Mouse (Mus musculus) spleen, adult 2 months (tissue): ENCODE results near the gene Odc1. TPM values are rescaled to one million over a fixed set of nuclear protein-coding genes. Genes with fewer than 3 reads are reported as not detected.
"Not testable (repeated sequence)": the region's sequence is repeated elsewhere in the genome, so short reads cannot be mapped to it uniquely, and the experiment has no call there.

Experiments used
- DNase-seq, 2 experiments: peaks; one replicate each; pipeline versions ENCODE4 v3.0.0 to v3.0.0-alpha.2; 2012 to 2021; ENCODE audit warnings: low spot score in 2 of 2, low read depth in 1 of 2
- H3K27ac ChIP-seq: fragments of 200-500 bp; 2 replicates; pipeline ENCODE4 v1.5.1; 2012; ENCODE audit warnings: low read length, inconsistent platforms; ENCODE audit not compliant: insufficient read depth
- H3K27me3 ChIP-seq: fragments of 200-500 bp; 2 replicates; pipeline ENCODE4 v1.6.1; 2012; ENCODE audit warnings: mild to moderate bottlenecking, moderate library complexity, low read length, inconsistent platforms; ENCODE audit not compliant: control insufficient read depth, insufficient read depth
- H3K36me3 ChIP-seq: fragments of 200-500 bp; 2 replicates; pipeline ENCODE4 v1.6.1; 2012; ENCODE audit warnings: mild to moderate bottlenecking, low read length, inconsistent platforms; ENCODE audit not compliant: control insufficient read depth, insufficient read depth
- H3K4me1 ChIP-seq: fragments of 200-500 bp; 2 replicates; pipeline ENCODE4 v1.6.1; 2011; ENCODE audit warnings: inconsistent platforms; ENCODE audit not compliant: control insufficient read depth, insufficient read depth, insufficient read length
- H3K4me3 ChIP-seq: fragments of 200-500 bp; 2 replicates; pipeline ENCODE4 v1.5.1; 2011; ENCODE audit warnings: mild to moderate bottlenecking, inconsistent platforms; ENCODE audit not compliant: insufficient read depth, insufficient read length; ENCODE audit errors: extremely low read depth
- CTCF ChIP-seq: fragments of 200-500 bp; IDR thresholded peaks from 2 replicates; pipeline ENCODE4 v1.5.1; 2011; ENCODE audit warnings: mild to moderate bottlenecking, inconsistent platforms; ENCODE audit not compliant: insufficient read depth, insufficient read length, insufficient replicate concordance; ENCODE audit errors: extremely low read depth
- POLR2A ChIP-seq: fragments of 200-500 bp; IDR thresholded peaks from 2 replicates; pipeline ENCODE4 v1.6.1; 2011; ENCODE audit warnings: low read depth, low read length, inconsistent platforms
- WGBS: fragments of 180-500 bp; shearing (Covaris S2); methylation state at CpG from one replicate; pipeline ENCODE4 v1.1.7; 2018; 5-methylcytosine and 5-hydroxymethylcytosine counted together
- polyA plus RNA-seq: library from polyadenylated mRNA; depleted of rRNA; stranded (reverse); fragments of >200 nt; gene quantifications from 2 replicates; pipeline ENCODE4 v1.2.3, GENCODE M21; 2012

Odc1 gene
- polyA plus RNA-seq, 1 experiment: 90.6 TPM

DNA sequence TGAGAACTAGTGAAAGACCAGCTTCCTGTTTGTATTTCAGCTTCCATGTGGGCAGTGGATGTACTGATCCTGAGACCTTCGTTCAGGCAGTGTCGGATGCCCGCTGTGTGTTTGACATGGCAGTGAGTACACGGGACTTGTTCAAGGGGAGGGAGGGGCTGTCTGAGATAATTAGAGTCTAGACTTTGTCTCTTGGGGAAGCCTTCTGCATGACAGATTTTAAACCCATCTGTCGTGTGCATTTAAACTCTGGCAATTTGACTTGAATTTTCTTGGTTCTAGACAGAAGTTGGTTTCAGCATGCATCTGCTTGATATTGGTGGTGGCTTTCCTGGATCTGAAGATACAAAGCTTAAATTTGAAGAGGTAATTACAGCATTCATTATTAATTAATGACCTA lies 3.9 kb downstream of the Odc1 start:
- DNase-seq: no peak
- no peaks in the 10 kb centered on the region for H3K27me3 ChIP-seq
- peaks cover 7% of the 10 kb centered on the region; the same call in 1 of the 2 replicates for H3K36me3 ChIP-seq
- no peaks in the 10 kb centered on the region; the same call in none of the 2 replicates for H3K4me1 ChIP-seq
- H3K27ac ChIP-seq: no peak overlapping the region
- TF ChIP-seq CTCF: no peak
- no peak for TF ChIP-seq POLR2A
- 87% methylated on average over 5 of the region's 5 CpGs for WGBS
- no peak overlapping the region for H3K4me3 ChIP-seq

DNA sequence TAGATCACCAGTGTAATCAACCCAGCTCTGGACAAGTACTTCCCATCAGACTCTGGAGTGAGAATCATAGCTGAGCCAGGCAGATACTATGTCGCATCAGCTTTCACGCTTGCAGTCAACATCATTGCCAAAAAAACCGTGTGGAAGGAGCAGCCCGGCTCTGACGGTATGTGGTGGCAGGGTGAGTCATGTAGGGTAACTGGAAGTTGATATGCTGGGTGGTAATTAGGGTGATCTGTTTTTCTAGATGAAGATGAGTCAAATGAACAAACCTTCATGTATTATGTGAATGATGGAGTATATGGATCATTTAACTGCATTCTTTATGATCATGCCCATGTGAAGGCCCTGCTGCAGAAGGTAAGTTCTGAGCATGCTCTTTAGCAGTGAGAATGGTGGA lies 4.8 kb downstream of the Odc1 start:
- not testable (repeated sequence) for H3K4me1 ChIP-seq, H3K4me3 ChIP-seq, H3K27me3 ChIP-seq, H3K36me3 ChIP-seq, H3K27ac ChIP-seq, DNase-seq
- 91% methylated on average over 5 of the region's 5 CpGs for WGBS

DNA sequence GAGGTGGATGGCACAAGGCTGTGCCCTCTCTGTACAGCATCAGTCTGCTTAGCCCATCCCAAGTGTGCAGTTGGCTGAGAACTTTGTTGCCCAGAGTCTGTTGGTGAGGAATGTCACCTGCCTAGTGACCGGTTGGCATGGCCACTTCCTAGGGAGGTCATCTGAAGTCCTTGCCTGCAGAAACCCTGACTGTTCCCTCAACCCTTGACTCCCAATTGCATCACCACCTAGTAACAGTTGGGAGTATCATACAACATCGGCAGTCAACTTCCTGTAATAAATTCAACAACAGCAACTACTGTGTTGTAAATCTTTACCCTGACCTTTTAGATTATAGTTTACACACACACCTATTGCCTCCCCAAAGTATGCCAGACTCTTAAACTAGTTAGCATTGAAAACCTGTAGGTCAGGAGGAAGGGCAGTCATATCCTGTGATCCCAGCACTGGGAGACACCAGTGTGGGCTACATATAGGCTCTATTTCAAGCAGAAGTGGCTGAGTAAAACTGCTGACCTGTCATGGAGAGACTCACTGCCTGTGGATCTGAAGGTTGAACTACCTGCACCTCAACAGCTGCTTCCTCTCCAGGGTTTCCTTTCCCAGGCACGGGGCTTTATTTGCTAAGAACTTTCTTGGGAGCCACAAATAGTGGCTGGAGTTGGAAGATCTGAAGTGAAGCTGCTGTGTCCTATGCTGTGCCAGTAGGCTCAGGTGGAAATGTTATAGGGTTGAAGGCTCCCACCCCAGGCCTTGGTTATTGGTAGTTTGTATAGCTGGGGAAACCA lies 6.8 kb downstream of the Odc1 start:
- Histone ChIP-seq H3K4me3 (no peak overlapping the region), H3K4me1 (no peaks in the 10 kb centered on the region; the same call in 1 of the 2 replicates), H3K36me3 (peaks cover 7% of the 10 kb centered on the region; the same call in 1 of the 2 replicates), H3K27ac (no peak overlapping the region), H3K27me3 (no peaks in the 10 kb centered on the region)
- no peak for DNase-seq
- 54% methylated on average over 3 of the region's 3 CpGs for WGBS
- no peak for TF ChIP-seq CTCF
- TF ChIP-seq POLR2A: no peak

DNA sequence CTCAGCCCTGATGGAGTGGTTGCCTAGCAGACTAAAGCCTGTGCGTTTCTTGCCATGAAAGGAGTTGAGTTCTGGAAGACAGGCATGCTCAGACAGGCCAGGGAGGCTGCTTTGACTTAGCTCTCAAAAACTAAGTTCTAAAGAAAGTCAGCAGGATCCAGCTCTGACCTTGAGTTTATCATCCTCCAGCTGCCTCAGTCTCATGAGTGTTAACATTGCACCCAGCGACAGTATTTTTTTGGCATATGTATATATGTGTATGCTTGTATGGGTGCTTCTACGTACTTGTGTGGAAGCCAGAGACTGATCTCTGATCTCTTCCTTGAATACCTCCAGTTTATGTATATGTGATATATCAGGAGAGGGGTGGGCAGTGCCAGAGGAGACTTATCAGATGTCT lies 7.8 kb downstream of the Odc1 start:
- H3K36me3 ChIP-seq: peaks cover 7% of the 10 kb centered on the region; the same call in 1 of the 2 replicates
- no peak overlapping the region for H3K4me3 ChIP-seq
- DNase-seq: no peak
- 94% methylated on average over 3 of the region's 3 CpGs for WGBS
- H3K27me3 ChIP-seq: no peaks in the 10 kb centered on the region
- TF ChIP-seq POLR2A (no peak), CTCF (no peak)
- H3K4me1 ChIP-seq: no peaks in the 10 kb centered on the region
- H3K27ac ChIP-seq: no peak overlapping the region

DNA sequence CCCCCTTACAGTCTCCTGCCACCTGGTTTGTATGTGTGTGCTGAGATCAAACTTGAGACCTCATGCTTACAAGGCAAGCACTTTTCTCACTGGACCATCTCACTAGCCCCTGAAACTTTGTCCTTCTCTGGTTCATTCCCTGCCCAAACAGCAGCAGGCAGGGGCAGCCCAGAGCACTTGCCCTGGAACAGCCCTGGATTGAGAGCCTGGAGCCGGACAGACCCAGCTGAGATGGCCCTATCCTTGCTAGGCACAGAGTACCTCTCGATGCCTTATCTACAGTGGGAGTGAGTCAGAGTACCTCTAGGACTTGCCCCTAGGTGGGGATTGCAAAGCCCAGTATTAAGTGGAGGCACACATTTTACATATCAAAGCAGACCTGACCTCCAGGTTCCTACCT lies 8.4 kb downstream of the Odc1 start:
- no peak overlapping the region for H3K27ac ChIP-seq
- peaks cover 7% of the 10 kb centered on the region; the same call in 1 of the 2 replicates for H3K36me3 ChIP-seq
- DNase-seq: no peak
- H3K4me3 ChIP-seq: no peak overlapping the region
- TF ChIP-seq POLR2A: no peak
- TF ChIP-seq CTCF: no peak
- H3K4me1 ChIP-seq: no peaks in the 10 kb centered on the region
- 88% methylated on average over 2 of the region's 2 CpGs for WGBS
- H3K27me3 ChIP-seq: no peaks in the 10 kb centered on the region

DNA sequence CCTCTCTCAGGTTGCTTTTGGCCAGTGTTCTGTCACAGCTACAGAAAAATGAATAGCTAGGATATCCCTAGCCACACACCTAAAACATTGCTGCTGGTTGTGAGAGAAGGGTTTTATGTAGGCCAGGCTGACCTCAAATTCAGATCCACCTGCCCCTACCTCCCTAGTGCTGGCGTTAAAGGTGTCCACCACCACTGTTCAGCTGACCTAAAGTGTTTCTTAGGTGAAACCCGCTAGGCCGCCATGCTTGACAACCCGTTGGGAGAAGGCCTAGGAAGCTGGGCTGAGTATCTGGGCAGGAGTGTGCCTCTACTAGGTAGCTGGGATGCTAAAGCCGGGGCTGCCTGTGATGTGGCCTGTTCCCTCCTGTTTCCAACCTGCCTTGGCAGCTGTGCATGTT lies 9.0 kb downstream of the Odc1 start:
- DNase-seq: no peak
- no peak overlapping the region for H3K27ac ChIP-seq
- TF ChIP-seq CTCF (no peak), POLR2A (no peak)
- H3K4me3 ChIP-seq: no peak overlapping the region
- H3K36me3 ChIP-seq: peaks cover 5% of the 10 kb centered on the region; the same call in 1 of the 2 replicates
- H3K4me1 ChIP-seq: no peaks in the 10 kb centered on the region
- H3K27me3 ChIP-seq: no peaks in the 10 kb centered on the region
- WGBS: 73% methylated on average over 5 of the region's 5 CpGs

DNA sequence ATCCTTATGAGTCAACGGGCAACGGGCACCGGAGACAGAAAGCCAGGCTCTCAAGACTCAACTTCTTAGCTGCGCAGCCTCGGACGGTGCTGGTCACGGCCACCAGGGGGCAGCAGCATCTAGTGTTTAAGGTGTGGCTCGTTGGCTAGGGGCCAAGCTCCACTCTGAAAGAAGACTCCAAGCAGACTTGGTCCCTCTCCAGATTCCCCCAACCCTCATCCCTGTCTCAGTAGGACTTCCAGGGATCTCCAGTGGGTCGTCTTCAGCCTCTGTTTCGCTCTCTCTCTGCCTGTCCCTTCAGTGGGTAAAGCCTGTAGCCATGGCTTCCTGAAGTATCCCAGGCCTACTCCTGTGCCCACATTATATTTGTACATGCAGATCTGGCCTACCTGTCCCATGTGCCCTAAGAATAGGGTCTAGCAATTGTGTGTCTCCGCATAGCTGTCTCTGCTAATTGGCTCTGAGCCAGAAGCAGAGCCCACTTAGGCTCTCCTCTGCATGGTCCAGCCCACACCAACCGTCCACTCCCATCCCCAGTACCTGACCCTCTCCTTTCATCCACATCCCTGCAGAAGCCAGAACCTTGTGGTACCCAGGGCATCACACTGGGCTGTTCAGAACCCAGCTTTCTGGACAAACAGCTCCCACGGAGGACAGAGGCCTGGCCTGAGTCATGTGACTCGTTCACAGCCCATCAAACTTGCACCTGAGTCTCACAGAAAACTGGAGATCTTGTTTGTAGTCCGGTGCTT lies 9.8 kb downstream of the Odc1 start:
- peak; percentile 53 to 83 for DNase-seq
- 43% methylated on average over 15 of the region's 15 CpGs for WGBS
- peaks cover 5% of the 10 kb centered on the region; the same call in 1 of the 2 replicates for H3K36me3 ChIP-seq
- H3K4me3 ChIP-seq: no peak overlapping the region
- H3K27ac ChIP-seq: no peak overlapping the region
- no peaks in the 10 kb centered on the region for H3K4me1 ChIP-seq
- peak; percentile 97 for TF ChIP-seq CTCF
- no peak for TF ChIP-seq POLR2A
- no peaks in the 10 kb centered on the region for H3K27me3 ChIP-seq
